Mouse (Mus musculus): ENCODE results near the gene Chaf1a.

Gene Chaf1a

DNA sequence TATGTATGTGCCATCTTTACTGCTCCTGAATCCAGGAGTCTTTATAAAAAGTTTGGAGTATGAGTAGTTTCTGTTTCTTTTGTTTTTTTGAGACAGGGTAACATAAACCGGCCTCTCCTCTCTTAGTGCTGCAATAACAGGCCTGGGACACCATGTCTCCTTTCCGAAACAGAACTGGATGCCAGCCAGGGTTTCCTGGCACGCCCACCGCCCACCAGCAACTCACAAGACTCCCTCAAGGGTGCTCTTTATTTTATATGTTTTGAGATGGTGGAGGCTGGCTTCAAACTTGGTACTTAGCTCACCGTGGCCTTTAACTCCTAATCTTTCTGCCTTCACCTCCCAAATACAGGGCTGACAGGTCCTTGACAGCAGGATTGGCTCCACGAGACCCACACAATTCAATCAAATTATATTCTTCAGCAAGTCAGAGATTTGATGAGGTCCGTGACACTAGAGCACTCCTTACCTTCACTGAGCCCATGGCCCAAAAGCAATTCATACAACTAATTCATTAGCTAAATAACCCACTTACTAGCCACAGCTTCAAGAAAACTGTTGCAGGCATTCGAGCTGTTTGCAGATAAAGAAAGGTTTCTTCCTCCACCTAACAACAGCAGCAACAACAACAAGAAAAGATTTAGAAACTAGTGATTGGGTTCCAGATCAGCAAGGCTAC is 1.5 kb upstream of the Chaf1a start:
- peak; percentile 88 for DNase-seq

DNA sequence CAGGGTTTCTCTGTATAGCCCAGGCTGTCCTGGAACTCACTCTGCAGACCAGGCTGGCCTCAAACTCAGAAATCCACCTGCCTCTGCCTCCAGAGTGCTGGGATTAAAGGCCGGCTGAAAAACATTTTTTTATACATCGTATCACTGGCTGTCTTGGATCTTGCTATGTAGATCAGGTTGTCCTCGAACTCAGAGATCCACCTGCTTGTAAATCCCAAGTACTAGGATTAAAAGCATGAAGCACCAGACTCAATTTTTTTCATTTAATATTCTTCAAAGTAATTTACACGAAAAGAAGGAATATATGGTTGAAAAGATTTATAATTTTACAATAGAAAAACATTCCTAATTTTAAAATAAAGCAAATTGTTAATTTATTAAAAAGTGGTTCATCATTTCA is 894 bp upstream of the Chaf1a start:
- DNase-seq: no peak

GRCm38 (mm10) chr17:56040857-56041163 is 571 bp downstream of the Chaf1a start:
- DNase-seq: peak; percentile 91

DNA sequence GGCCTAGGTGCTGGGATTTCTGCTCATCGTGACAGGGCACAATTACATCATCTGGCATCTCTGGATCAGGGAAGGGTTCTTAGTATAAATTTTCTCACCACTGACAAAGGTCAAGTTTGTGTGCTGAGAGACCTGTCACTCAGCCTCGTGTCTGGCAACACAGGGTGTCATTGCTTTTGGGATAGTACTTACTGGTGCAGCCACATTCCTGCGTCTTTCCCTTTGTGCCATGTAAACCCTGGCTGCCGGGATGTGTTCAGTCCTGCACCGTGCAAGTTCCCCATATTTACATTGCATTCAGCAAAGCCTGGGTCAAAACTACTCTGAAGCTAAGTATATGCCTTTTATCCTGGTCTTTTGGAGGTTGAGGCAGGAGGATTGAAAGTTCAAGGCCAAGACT is 11.1 kb downstream of the Chaf1a start:
- DNase-seq: no peak

- DNase-seq: no peak
Measured at GRCm38 (mm10) chr17:56054938-56055337, 14.7 kb downstream of the Chaf1a start.

DNA sequence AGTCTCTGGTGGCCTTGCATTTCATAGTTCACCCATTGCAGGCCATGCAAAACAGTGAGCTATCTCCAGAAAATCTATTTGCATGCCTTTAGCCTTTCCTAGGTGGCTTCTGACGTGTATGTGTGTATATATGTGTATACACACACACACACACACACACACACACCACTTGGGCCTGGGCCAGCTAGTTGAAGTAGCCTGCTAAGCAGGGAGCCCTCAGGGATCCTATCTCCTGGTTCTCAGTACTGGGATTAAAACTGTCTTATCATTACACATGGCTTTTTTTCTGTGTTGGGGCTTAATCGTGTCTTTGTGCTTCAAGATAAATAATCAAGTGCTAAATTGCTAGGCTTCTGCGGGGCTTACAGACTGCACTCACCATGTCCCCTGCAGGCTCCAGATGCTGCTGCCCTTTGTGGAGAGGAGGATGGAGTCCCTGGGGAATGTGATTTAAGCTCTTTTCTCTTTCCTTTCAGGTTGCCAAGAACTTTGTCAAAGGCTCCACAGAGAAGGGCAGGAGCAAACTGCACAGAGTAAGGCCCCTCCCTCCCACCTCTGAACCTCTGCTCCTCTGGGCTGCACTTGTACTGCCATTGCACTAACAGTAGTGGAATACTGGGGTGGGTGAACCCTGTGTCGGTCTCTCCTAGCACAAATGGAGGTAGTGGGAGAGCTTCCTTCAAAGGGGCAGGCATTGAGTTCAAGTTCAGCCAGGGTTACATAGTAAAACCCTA is 15.9 kb downstream of the Chaf1a start:
- DNase-seq: no peak

GRCm38 (mm10) chr17:56057381-56058120 is 17.3 kb downstream of the Chaf1a start:
- DNase-seq: peak; percentile 91

GRCm38 (mm10) chr17:56062081-56062480 is 21.8 kb downstream of the Chaf1a start:
- DNase-seq: peak; percentile 91

- peak; percentile 83 for DNase-seq
Measured at GRCm38 (mm10) chr17:56065715-56066114, 25.5 kb downstream of the Chaf1a start.

DNA sequence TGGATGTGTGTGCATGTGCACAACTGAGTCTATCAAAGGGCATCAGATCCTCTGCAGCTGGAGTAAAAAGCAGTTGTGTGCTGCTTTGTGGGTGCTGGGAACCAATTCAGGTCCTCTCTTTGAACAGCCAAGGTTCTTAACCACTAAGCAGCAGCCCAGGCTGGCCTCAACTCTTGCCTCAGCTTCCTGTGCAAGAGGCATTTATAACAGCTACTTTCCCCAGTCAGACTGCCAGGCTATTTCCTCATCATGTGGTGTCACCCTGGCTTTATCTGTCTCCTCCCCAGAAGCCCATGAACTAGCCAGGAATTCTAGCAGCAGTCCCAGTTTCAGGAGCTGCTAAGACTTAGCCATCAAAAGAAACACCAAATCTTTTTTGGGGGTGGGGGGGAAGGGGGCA is 26.2 kb downstream of the Chaf1a start:
- peak; percentile 83 for DNase-seq

DNA sequence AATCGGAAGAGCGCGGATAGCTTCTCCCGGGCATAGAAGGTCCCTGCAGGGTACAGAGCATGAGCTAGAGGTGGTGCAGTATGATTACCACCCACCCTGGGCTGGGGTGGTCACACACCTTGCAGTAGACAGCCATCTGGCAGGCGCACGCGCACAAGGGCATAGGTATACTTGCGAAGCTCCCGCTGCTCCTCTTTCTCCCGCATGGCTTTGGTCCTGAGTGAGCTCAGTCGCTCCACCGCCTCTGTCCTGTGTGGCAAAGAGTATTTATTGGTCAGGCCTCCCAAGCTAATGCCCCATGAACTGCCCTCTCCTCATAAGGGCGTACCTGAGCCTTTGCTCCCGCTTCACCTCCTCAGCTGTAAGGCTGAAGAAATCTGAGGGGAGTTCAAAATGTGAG is 28.8 kb downstream of the Chaf1a start:
- DNase-seq: peak; percentile 90

- no peak for DNase-seq
Measured at GRCm38 (mm10) chr17:56071126-56071525, 30.9 kb downstream of the Chaf1a start.

DNA sequence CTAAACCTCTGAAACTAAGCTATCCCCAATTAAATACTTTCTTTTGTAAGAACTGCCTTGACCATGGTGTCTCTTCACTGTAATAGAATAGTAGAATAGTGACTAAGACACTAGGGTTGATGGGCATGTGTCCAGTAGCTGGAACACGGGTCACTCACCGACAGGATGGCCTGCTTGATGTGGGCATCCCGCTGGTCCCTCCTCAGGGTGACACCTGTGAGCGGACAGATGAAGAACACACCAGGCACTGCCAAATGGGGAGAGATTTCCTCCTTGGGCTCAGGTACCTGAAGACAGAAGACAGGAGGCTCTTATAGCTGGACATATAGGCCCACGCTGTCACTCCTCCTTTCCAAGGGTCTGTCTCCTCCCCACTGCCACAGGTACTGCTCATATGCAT is 32.0 kb downstream of the Chaf1a start:
- DNase-seq: no peak

- peak; percentile 99 for DNase-seq
Measured at GRCm38 (mm10) chr17:56074097-56074826, 34.0 kb downstream of the Chaf1a start.

- DNase-seq: peak; percentile 100
Measured at GRCm38 (mm10) chr17:56074827-56075208, 34.6 kb downstream of the Chaf1a start, which contains the start of gene Ubxn6. Gene Ubxn6, minus strand, starts transcription at chr17:56075028.

DNA sequence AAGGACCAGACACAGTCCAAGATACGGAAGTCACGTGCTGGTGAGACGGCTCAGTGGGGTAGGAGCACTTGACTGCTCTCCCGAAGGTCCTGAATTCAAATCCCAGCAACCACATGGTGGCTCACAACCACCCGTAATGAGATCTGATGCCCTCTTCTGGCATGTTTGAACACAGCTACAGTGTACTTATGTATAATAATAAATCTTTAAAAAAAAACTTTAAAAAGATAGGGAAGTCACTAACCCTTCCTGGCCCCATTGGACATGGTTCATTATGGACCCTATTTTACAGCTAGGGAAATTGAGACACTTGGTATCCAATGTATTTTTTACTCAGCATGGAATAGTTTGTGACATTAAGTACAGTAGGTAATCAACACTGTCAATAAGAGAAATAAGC is 37.3 kb downstream of the Chaf1a start:
- DNase-seq: no peak

GRCm38 (mm10) chr17:56078361-56078760 is 38.1 kb downstream of the Chaf1a start:
- DNase-seq: peak; percentile 95

DNA sequence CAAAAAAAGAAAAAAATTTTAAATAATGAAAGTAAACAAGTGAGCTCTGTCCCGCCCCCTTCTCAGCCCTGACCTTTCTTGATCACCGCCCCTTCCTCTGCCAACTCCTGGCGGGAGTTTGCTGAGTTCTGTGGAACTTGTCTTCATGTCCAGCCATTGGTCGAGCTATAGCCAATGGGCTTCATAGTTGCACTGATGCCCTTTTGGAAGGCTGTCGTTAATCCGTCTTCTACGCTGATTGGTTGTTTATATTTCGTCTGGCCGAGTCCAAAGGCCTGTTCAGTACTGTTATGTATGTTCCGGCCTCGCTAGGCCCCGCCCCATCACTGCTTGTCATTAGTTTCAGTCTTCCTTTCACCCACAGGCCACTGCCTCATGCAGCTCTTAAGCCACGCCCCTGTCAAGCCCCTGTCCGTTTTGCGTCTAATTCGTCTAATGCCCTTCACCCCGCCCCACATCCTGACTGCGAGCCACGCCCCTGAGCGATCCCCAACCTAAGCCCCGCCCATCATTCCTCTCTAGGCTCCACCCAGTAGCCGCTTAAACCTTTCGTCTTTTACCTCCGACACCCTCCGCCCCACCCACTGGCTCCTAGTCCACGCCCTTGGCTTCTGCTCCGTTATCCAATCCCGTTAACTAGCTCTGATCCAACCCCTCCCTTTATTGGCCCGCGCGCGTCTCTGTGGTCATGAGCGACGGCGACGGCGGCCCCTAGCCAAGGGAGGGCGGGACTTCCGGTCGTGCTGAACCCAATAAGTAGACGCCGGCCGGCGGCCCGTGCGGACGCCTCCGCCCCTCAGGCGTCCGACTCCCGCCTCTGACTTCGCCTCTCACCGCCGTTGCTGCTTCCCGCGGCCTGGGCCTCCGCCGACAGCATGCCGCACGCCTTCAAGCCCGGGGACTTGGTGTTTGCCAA is 38.9 kb downstream of the Chaf1a start, which contains the start of gene Hdgfl2:
TSS of gene Hdgfl2 (plus strand) at position 755 of the 916 bp plus-strand sequence.
- peak; percentile 100 for DNase-seq

DNA sequence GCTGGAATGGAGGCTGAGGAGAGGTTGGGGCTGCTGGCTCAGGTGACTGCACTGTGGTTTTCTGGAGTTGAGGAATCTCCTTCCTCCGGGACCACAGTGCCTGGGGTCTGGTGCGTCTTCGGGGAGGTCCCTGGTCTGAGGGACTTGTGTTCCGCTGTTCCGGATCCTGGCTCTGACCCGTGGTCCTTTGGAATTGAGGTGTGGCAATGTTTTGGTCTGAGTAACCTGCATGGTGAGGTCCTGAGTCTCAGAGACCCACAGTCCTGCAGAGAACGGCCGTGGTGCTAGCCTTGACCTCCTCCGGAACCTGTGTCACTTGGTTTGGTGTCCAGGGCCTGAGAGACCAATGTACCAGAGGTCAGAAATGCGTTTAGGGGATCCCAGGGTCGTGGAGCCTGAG is 39.7 kb downstream of the Chaf1a start:
- DNase-seq: peak; percentile 96

GRCm38 (mm10) chr17:56080781-56081585 is 40.7 kb downstream of the Chaf1a start:
- peak; percentile 96 for DNase-seq

GRCm38 (mm10) chr17:56092312-56092711 is 52.1 kb downstream of the Chaf1a start:
- no peak for DNase-seq

All from heart, adult 11 months (tissue).